Mouse (Mus musculus) neural tube, embryonic 15.5 days (tissue): ENCODE results near the gene 9130213A22Rik. TPM values are rescaled to one million over a fixed set of nuclear protein-coding genes. Genes with fewer than 3 reads are reported as not detected.

Source experiments
- polyA plus RNA-seq: library from polyadenylated mRNA; unstranded; fragments of >200 nt; fragmentation: Nextera tagmentation; extraction: Ambion mirVana; gene quantifications from 2 replicates; pipeline ENCODE4 v1.2.1, GENCODE M21; 2015

Gene 9130213A22Rik
- polyA plus RNA-seq, 1 experiment from 2014 or later: 0.63 TPM

Other genes with a start within 250 kb of the 9130213A22Rik start
- gene Rnf222, start 234.0 kb downstream of the 9130213A22Rik start, polyA plus RNA-seq: not detected in 2 replicates
- 597 and 626 TPM in 2 replicates for gene Rpl26, start 221.0 kb downstream of the 9130213A22Rik start, polyA plus RNA-seq
- gene Odf4, start 195.5 kb downstream of the 9130213A22Rik start, polyA plus RNA-seq: 0.64 and 1.3 TPM in 2 replicates
- gene Arhgef15, start 165.1 kb downstream of the 9130213A22Rik start, polyA plus RNA-seq: 23.2 and 27.3 TPM in 2 replicates
- gene Slc25a35, start 154.5 kb downstream of the 9130213A22Rik start, polyA plus RNA-seq: 1.9 and 2.1 TPM in 2 replicates
- gene Rangrf, start 147.4 kb downstream of the 9130213A22Rik start, polyA plus RNA-seq: 33.7 and 33.9 TPM in 2 replicates
- gene Pfas, start 114.1 kb downstream of the 9130213A22Rik start, polyA plus RNA-seq: 15.5 and 20.2 TPM in 2 replicates
- gene Ctc1, start 106.7 kb downstream of the 9130213A22Rik start, polyA plus RNA-seq: 53.4 and 55.0 TPM in 2 replicates
- 15.6 and 47.4 TPM in 2 replicates for gene Aurkb, start 76.9 kb downstream of the 9130213A22Rik start, polyA plus RNA-seq
- gene Borcs6, start 62.9 kb downstream of the 9130213A22Rik start, polyA plus RNA-seq: 20.6 and 24.0 TPM in 2 replicates
- gene Tmem107, start 51.8 kb downstream of the 9130213A22Rik start, polyA plus RNA-seq: 33.3 and 39.2 TPM in 2 replicates
- 347 and 355 TPM in 2 replicates for gene Vamp2, start 34.1 kb downstream of the 9130213A22Rik start, polyA plus RNA-seq
- 10.0 and 11.9 TPM in 2 replicates for gene Per1, start 27.4 kb downstream of the 9130213A22Rik start, polyA plus RNA-seq
- 0.68 and 1.0 TPM in 2 replicates for gene Hes7, start 2.2 kb downstream of the 9130213A22Rik start, polyA plus RNA-seq
- gene Aloxe3, start 3.3 kb upstream of the 9130213A22Rik start, polyA plus RNA-seq: 4.3 and 6.1 TPM in 2 replicates
- 0.95 and 1.0 TPM in 2 replicates for gene Alox12b, start 34.4 kb upstream of the 9130213A22Rik start, polyA plus RNA-seq
- gene Alox8, start 75.3 kb upstream of the 9130213A22Rik start, polyA plus RNA-seq: 0.36 TPM in 2 replicates
- 0.38 and 0.46 TPM in 2 replicates for gene Gucy2e, start 114.4 kb upstream of the 9130213A22Rik start, polyA plus RNA-seq
- 14.5 and 15.3 TPM in 2 replicates for gene Cntrob, start 201.2 kb upstream of the 9130213A22Rik start, polyA plus RNA-seq
- gene Trappc1, start 201.4 kb upstream of the 9130213A22Rik start, polyA plus RNA-seq: 186 and 201 TPM in 2 replicates
- gene Kcnab3, start 203.7 kb upstream of the 9130213A22Rik start, polyA plus RNA-seq: 6.0 and 7.3 TPM in 2 replicates
- gene Rnf227, start 217.9 kb upstream of the 9130213A22Rik start, polyA plus RNA-seq: 213 and 250 TPM in 2 replicates
- gene Chd3, start 246.8 kb upstream of the 9130213A22Rik start, polyA plus RNA-seq: 70.6 and 76.1 TPM in 2 replicates